Mouse (Mus musculus): ENCODE measurements around the gene Pabpc1l. TPM values are rescaled to one million over a fixed set of nuclear protein-coding genes. Genes with fewer than 3 reads are reported as not detected.

The Pabpc1l gene
- polyA plus RNA-seq, 2 experiments: 2.4 to 3.4 TPM

- 2% methylated on average over 47 of the region's 48 CpGs for WGBS
- H3K9me3 ChIP-seq (ENCODE audit: control insufficient read depth, low read length): no peaks in the 10 kb centered on the region
- peak overlapping the region; percentile 74 for H3K9ac ChIP-seq (ENCODE audit: low read depth, low read length, severe bottlenecking)
- H3K27ac ChIP-seq (replicated peaks; ENCODE audit: low read depth, low read length): peak overlapping the region; percentile 10; the same call in 1 of the 2 replicates
- H3K27me3 ChIP-seq (ENCODE audit: control insufficient read depth, insufficient read depth, low read length): no peaks in the 10 kb centered on the region
- peak; percentile 92 for TF ChIP-seq POLR2A (IDR thresholded peaks at IDR 0.05; ENCODE audit: borderline replicate concordance, extremely low read depth, insufficient read depth, insufficient read length)
- peak overlapping the region; percentile 97 for H3K4me3 ChIP-seq (replicated peaks; ENCODE audit: low read length)
- peaks cover 18% of the 10 kb centered on the region for H3K4me1 ChIP-seq (ENCODE audit: control insufficient read depth, insufficient read depth, low read length)
- DNase-seq (ENCODE audit: low spot score) (peak; percentile 97), ATAC-seq (ENCODE audit: low FRiP score, low read depth) (peak; percentile 89)
- H3K4me2 ChIP-seq (replicated peaks; ENCODE audit: low read depth, low read length, severe bottlenecking): peak overlapping the region; percentile 80
- no peaks in the 10 kb centered on the region for H3K36me3 ChIP-seq (ENCODE audit: control insufficient read depth, insufficient read depth, low read length)
These were observed 48.8 kb downstream of the Pabpc1l start for GRCm38 (mm10) chr2:164073918-164074578.

- Histone ChIP-seq H3K4me1 (ENCODE audit: control insufficient read depth, insufficient read depth, low read length) (peaks cover 10% of the 10 kb centered on the region), H3K9ac (ENCODE audit: low read depth, low read length, severe bottlenecking) (peak overlapping the region; percentile 74; the same call in 1 of the 2 replicates), H3K4me3 (replicated peaks; ENCODE audit: low read length) (peak overlapping the region; percentile 97), H3K9me3 (ENCODE audit: control insufficient read depth, low read length) (no peaks in the 10 kb centered on the region), H3K27ac (replicated peaks; ENCODE audit: low read depth, low read length) (no peak overlapping the region), H3K36me3 (ENCODE audit: control insufficient read depth, insufficient read depth, low read length) (peaks cover 9% of the 10 kb centered on the region), H3K4me2 (replicated peaks; ENCODE audit: low read depth, low read length, severe bottlenecking) (peak overlapping the region; percentile 80), H3K27me3 (ENCODE audit: control insufficient read depth, insufficient read depth, low read length) (no peaks in the 10 kb centered on the region)
- ATAC-seq (ENCODE audit: low FRiP score, low read depth) (no peak), DNase-seq (ENCODE audit: low spot score) (no peak)
- 37% methylated on average over 5 of the region's 5 CpGs for WGBS
- TF ChIP-seq POLR2A (IDR thresholded peaks at IDR 0.05; ENCODE audit: borderline replicate concordance, extremely low read depth, insufficient read depth, insufficient read length): no peak
These were observed 49.8 kb downstream of the Pabpc1l start for GRCm38 (mm10) chr2:164075088-164075487.

- H3K27ac ChIP-seq (replicated peaks; ENCODE audit: low read depth, low read length): no peak overlapping the region
- no peak overlapping the region for H3K9ac ChIP-seq (ENCODE audit: low read depth, low read length, severe bottlenecking)
- ATAC-seq (ENCODE audit: low FRiP score, low read depth) (no peak), DNase-seq (ENCODE audit: low spot score) (no peak)
- WGBS: 90% methylated on average over 8 of the region's 8 CpGs
- H3K9me3 ChIP-seq (ENCODE audit: control insufficient read depth, low read length): no peaks in the 10 kb centered on the region
- no peaks in the 10 kb centered on the region for H3K27me3 ChIP-seq (ENCODE audit: control insufficient read depth, insufficient read depth, low read length)
- H3K4me1 ChIP-seq (ENCODE audit: control insufficient read depth, insufficient read depth, low read length): peaks cover 10% of the 10 kb centered on the region
- H3K4me2 ChIP-seq (replicated peaks; ENCODE audit: low read depth, low read length, severe bottlenecking): no peak overlapping the region
- no peak overlapping the region for H3K4me3 ChIP-seq (replicated peaks; ENCODE audit: low read length)
- no peak for TF ChIP-seq POLR2A (IDR thresholded peaks at IDR 0.05; ENCODE audit: borderline replicate concordance, extremely low read depth, insufficient read depth, insufficient read length)
- H3K36me3 ChIP-seq (ENCODE audit: control insufficient read depth, insufficient read depth, low read length): peaks cover 28% of the 10 kb centered on the region
These were observed 51.7 kb downstream of the Pabpc1l start for GRCm38 (mm10) chr2:164076874-164077425.

- no peak for DNase-seq (ENCODE audit: low spot score)
- Histone ChIP-seq H3K4me2 (replicated peaks; ENCODE audit: low read depth, low read length, severe bottlenecking) (no peak overlapping the region), H3K9ac (ENCODE audit: low read depth, low read length, severe bottlenecking) (no peak overlapping the region), H3K4me1 (ENCODE audit: control insufficient read depth, insufficient read depth, low read length) (peaks cover 10% of the 10 kb centered on the region), H3K4me3 (replicated peaks; ENCODE audit: low read length) (no peak overlapping the region), H3K9me3 (ENCODE audit: control insufficient read depth, low read length) (no peaks in the 10 kb centered on the region), H3K27me3 (ENCODE audit: control insufficient read depth, insufficient read depth, low read length) (no peaks in the 10 kb centered on the region), H3K36me3 (ENCODE audit: control insufficient read depth, insufficient read depth, low read length) (peaks cover 37% of the 10 kb centered on the region), H3K27ac (replicated peaks; ENCODE audit: low read depth, low read length) (no peak overlapping the region)
- TF ChIP-seq POLR2A (IDR thresholded peaks at IDR 0.05; ENCODE audit: borderline replicate concordance, extremely low read depth, insufficient read depth, insufficient read length): no peak
- whole genome bisulfite sequencing: 87% methylated on average over 5 of the region's 5 CpGs
- no peak for ATAC-seq (ENCODE audit: low FRiP score, low read depth)
These were observed 52.6 kb downstream of the Pabpc1l start for GRCm38 (mm10) chr2:164077875-164078274.

GRCm38 (mm10) chr2:164079488-164079887 is 54.2 kb downstream of the Pabpc1l start:
- H3K36me3 ChIP-seq (ENCODE audit: control insufficient read depth, insufficient read depth, low read length): peaks cover 51% of the 10 kb centered on the region

More at GRCm38 (mm10) chr2:164079488-164079887, 54.2 kb downstream of the Pabpc1l start:
- Histone ChIP-seq H3K9ac (ENCODE audit: low read depth, low read length, severe bottlenecking) (no peak overlapping the region), H3K27ac (replicated peaks; ENCODE audit: low read depth, low read length) (no peak overlapping the region), H3K4me3 (replicated peaks; ENCODE audit: low read length) (no peak overlapping the region), H3K4me2 (replicated peaks; ENCODE audit: low read depth, low read length, severe bottlenecking) (no peak overlapping the region), H3K9me3 (ENCODE audit: control insufficient read depth, low read length) (no peaks in the 10 kb centered on the region), H3K4me1 (ENCODE audit: control insufficient read depth, insufficient read depth, low read length) (peaks cover 10% of the 10 kb centered on the region), H3K27me3 (ENCODE audit: control insufficient read depth, insufficient read depth, low read length) (no peaks in the 10 kb centered on the region)
- WGBS: 89% methylated on average over 6 of the region's 6 CpGs
- DNase-seq (ENCODE audit: low spot score) (no peak), ATAC-seq (ENCODE audit: low FRiP score, low read depth) (no peak)
- no peak for TF ChIP-seq POLR2A (IDR thresholded peaks at IDR 0.05; ENCODE audit: borderline replicate concordance, extremely low read depth, insufficient read depth, insufficient read length)

Measured in limb, embryonic 14.5 days (tissue).